Mouse (Mus musculus): Measurements from ENCODE around the gene Myo19. TPM values are rescaled to one million over a fixed set of nuclear protein-coding genes. Genes with fewer than 3 reads are reported as not detected.

The Myo19 gene
- polyA plus RNA-seq, 1 experiment from 2014 or later, result 7.2 TPM

- Histone ChIP-seq H3K36me3 (replicated peaks) (peaks cover 29% of the 10 kb centered on the region; the same call in 1 of the 2 replicates), H3K4me3 (no peak overlapping the region), H3K4me1 (no peaks in the 10 kb centered on the region), H3K27ac (no peak overlapping the region), H3K4me2 (no peak overlapping the region), H3K9ac (no peak overlapping the region), H3K27me3 (replicated peaks) (no peaks in the 10 kb centered on the region), H3K9me3 (no peaks in the 10 kb centered on the region)
- ATAC-seq (replicated peaks), result no peak
- WGBS, result 97% methylated on average over 2 of the region's 2 CpGs
Observed at GRCm38 (mm10) chr11:84889492-84889891, 9.5 kb downstream of the Myo19 start.

DNA sequence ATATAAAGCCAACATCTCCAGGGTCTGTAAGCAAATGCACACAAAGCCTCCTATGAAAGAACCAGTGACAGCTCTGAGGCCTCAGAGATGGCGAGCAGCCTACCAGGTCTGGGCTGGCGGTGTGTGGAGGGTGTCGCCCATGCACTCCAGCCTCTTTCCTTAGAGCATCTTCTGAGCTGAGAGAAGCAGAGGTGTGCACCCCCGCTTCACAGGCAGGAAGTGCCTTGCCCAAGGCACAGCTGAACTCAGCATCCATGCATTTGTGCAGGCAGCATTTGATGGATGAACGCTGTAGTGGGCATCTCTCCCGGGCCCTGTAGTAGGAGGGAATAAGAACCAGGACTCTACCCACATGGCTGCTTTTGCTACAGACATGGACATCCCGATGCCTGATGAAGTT is 11.8 kb downstream of the Myo19 start:
- Histone ChIP-seq H3K9ac (no peak overlapping the region), H3K9me3 (no peaks in the 10 kb centered on the region), H3K4me3 (no peak overlapping the region), H3K27me3 (replicated peaks) (no peaks in the 10 kb centered on the region), H3K4me1 (no peaks in the 10 kb centered on the region), H3K4me2 (no peak overlapping the region), H3K36me3 (replicated peaks) (peaks cover 38% of the 10 kb centered on the region), H3K27ac (no peak overlapping the region)
- ATAC-seq (replicated peaks), result no peak
- 92% methylated on average over 7 of the region's 7 CpGs for WGBS

- Histone ChIP-seq H3K9ac (no peak overlapping the region), H3K27me3 (replicated peaks) (no peaks in the 10 kb centered on the region), H3K27ac (no peak overlapping the region), H3K9me3 (no peaks in the 10 kb centered on the region), H3K4me1 (no peaks in the 10 kb centered on the region), H3K4me3 (no peak overlapping the region), H3K4me2 (no peak overlapping the region), H3K36me3 (replicated peaks) (peaks cover 34% of the 10 kb centered on the region)
- ATAC-seq (replicated peaks), result no peak
- WGBS, result 90% methylated on average over 15 of the region's 15 CpGs
Observed at GRCm38 (mm10) chr11:84893113-84893512, 13.2 kb downstream of the Myo19 start.

- Histone ChIP-seq H3K9me3 (no peaks in the 10 kb centered on the region), H3K4me3 (no peak overlapping the region), H3K4me2 (no peak overlapping the region), H3K27me3 (replicated peaks) (no peaks in the 10 kb centered on the region), H3K4me1 (no peaks in the 10 kb centered on the region), H3K36me3 (replicated peaks) (peaks cover 59% of the 10 kb centered on the region), H3K9ac (no peak overlapping the region), H3K27ac (no peak overlapping the region)
- no peak for ATAC-seq (replicated peaks)
- 88% methylated on average over 9 of the region's 9 CpGs for WGBS
Observed at GRCm38 (mm10) chr11:84904597-84905144, 24.7 kb downstream of the Myo19 start.

- H3K27ac ChIP-seq, result no peak overlapping the region
- H3K4me2 ChIP-seq, result no peak overlapping the region
- H3K36me3 ChIP-seq (replicated peaks), result peaks cover 61% of the 10 kb centered on the region
- 81% methylated on average over 3 of the region's 3 CpGs for WGBS
- no peaks in the 10 kb centered on the region for H3K4me1 ChIP-seq
- no peaks in the 10 kb centered on the region for H3K27me3 ChIP-seq (replicated peaks)
- no peak overlapping the region for H3K9ac ChIP-seq
- no peaks in the 10 kb centered on the region for H3K9me3 ChIP-seq
- ATAC-seq (replicated peaks), result no peak
- H3K4me3 ChIP-seq, result no peak overlapping the region
Observed at GRCm38 (mm10) chr11:84907081-84907480, 27.1 kb downstream of the Myo19 start.

DNA sequence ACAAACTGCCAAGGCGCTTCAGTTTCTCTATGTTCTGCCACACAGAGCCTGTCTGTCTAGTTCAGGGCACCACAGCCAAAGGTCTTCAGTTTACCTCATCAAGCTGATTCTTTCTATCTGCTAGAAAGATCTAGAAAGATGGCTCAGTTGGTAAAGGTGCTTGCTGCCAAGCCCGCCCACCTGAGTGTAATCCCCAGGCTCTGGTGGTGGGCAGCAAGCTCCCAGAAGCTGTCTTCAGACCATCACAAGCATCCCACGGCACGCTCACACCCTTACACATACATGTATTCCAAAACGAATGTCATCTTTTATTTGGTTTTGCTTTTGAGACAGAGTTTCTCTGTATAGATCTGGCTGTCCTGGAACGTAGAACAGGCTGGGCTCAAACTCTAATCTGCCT is 28.5 kb downstream of the Myo19 start:
- no peak overlapping the region for H3K4me3 ChIP-seq
- H3K36me3 ChIP-seq (replicated peaks), result peaks cover 56% of the 10 kb centered on the region
- WGBS, result 94% methylated on average over 6 of the region's 6 CpGs
- no peak overlapping the region for H3K9ac ChIP-seq
- H3K4me2 ChIP-seq, result no peak overlapping the region
- no peaks in the 10 kb centered on the region for H3K9me3 ChIP-seq
- no peaks in the 10 kb centered on the region for H3K4me1 ChIP-seq
- H3K27ac ChIP-seq, result no peak overlapping the region
- H3K27me3 ChIP-seq (replicated peaks), result no peaks in the 10 kb centered on the region
- ATAC-seq (replicated peaks), result no peak

DNA sequence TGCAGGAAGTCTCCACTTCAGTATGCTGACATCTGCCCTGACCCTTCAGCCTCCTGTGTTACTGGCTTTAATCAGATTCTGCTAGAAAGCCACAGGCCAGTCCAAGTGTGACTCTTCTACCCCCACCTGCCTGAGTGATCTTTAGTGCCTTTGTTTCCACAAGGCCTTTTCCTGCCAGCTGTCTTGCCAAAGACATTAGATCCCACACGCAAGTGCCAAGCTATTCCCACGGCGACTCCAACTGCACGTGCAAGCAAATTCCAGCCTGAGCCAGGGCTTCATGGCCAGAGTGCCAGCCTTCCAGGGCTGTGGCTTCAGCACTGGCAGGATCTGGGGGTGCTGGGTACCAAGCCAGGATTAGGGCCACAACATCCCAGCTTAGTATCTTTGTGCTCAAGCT is 30.5 kb downstream of the Myo19 start:
- Histone ChIP-seq H3K4me1 (peaks cover 14% of the 10 kb centered on the region), H3K9ac (no peak overlapping the region), H3K4me2 (no peak overlapping the region), H3K27ac (no peak overlapping the region), H3K36me3 (replicated peaks) (peaks cover 50% of the 10 kb centered on the region), H3K9me3 (no peaks in the 10 kb centered on the region), H3K4me3 (no peak overlapping the region), H3K27me3 (replicated peaks) (no peaks in the 10 kb centered on the region)
- WGBS, result 87% methylated on average over 4 of the region's 4 CpGs
- ATAC-seq (replicated peaks), result no peak

GRCm38 (mm10) chr11:84914673-84915072 is 34.7 kb downstream of the Myo19 start:
- H3K4me1 ChIP-seq, result peaks cover 23% of the 10 kb centered on the region
- 0 out of 2 replicates have a peak overlapping the region, but pooled peaks have one; percentile 86 for H3K4me2 ChIP-seq
- 78% methylated on average over 5 of the region's 5 CpGs for WGBS
- H3K27me3 ChIP-seq (replicated peaks), result no peaks in the 10 kb centered on the region
- H3K27ac ChIP-seq, result no peak overlapping the region
- no peaks in the 10 kb centered on the region for H3K9me3 ChIP-seq
- no peak overlapping the region for H3K9ac ChIP-seq
- ATAC-seq (replicated peaks), result no peak
- no peak overlapping the region for H3K4me3 ChIP-seq
- peaks cover 26% of the 10 kb centered on the region for H3K36me3 ChIP-seq (replicated peaks)

- Histone ChIP-seq H3K27me3 (replicated peaks) (no peaks in the 10 kb centered on the region), H3K36me3 (replicated peaks) (peaks cover 14% of the 10 kb centered on the region), H3K4me3 (peak within 1 kb of the TSS; percentile 88), H3K9me3 (no peaks in the 10 kb centered on the region), H3K4me1 (peaks cover 23% of the 10 kb centered on the region), H3K4me2 (peak within 1 kb of the TSS; percentile 86), H3K9ac (peak within 1 kb of the TSS; percentile 86), H3K27ac (peak within 1 kb of the TSS; percentile 67)
- peak; percentile 94 for ATAC-seq (replicated peaks)
- WGBS, result 4% methylated on average over 34 of the region's 34 CpGs
Observed at GRCm38 (mm10) chr11:84916053-84916702, 36.2 kb downstream of the Myo19 start, which contains the start of gene Znhit3. Znhit3 (minus strand) TSS chr11:84916366.

DNA sequence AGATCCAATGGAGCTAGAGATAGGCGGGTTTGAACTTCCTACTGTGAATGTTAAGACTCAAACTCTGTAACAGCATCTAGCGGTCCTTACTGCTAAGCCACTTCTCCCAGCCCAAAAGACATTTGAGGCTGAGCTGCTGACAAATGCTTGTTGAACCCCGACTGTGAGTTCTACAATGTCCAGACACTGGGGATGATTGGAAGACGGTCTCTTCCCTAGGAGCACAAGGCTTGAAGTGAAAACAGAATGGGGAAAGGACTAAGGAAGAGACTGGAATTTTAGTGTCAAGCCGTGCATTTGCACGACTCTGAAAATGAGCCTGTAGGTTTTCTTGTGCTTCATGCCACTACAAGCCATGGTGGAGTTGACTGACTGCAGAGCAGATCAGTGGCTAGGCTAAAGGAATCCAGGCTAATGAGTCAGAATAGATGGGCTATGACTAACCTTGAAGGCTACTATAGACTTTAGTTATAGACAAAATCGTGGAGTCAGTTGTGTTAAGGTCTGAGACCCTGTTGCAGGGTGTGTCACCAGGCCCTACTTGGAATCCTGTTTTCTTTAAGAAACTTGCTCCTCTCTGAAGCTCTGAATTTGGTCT is 36.9 kb downstream of the Myo19 start:
- Histone ChIP-seq H3K27me3 (replicated peaks) (no peaks in the 10 kb centered on the region), H3K27ac (peak overlapping the region; percentile 61; the same call in 1 of the 2 replicates), H3K36me3 (replicated peaks) (peaks cover 10% of the 10 kb centered on the region), H3K4me3 (peak overlapping the region; percentile 88), H3K9ac (peak overlapping the region; percentile 49), H3K9me3 (no peaks in the 10 kb centered on the region), H3K4me2 (peak overlapping the region; percentile 86), H3K4me1 (peaks cover 23% of the 10 kb centered on the region)
- ATAC-seq (replicated peaks), result no peak
- 58% methylated on average over 7 of the region's 7 CpGs for WGBS

GRCm38 (mm10) chr11:84918425-84918824 is 38.5 kb downstream of the Myo19 start:
- Histone ChIP-seq H3K36me3 (replicated peaks) (no peaks in the 10 kb centered on the region; the same call in 1 of the 2 replicates), H3K4me1 (peaks cover 23% of the 10 kb centered on the region), H3K27me3 (replicated peaks) (no peaks in the 10 kb centered on the region), H3K4me3 (no peak overlapping the region), H3K9ac (no peak overlapping the region), H3K27ac (no peak overlapping the region), H3K9me3 (no peaks in the 10 kb centered on the region), H3K4me2 (peak overlapping the region; percentile 31)
- WGBS, result 4% methylated on average over 16 of the region's 16 CpGs
- peak; percentile 69; the same call in 1 of the 2 replicates for ATAC-seq (replicated peaks)

DNA sequence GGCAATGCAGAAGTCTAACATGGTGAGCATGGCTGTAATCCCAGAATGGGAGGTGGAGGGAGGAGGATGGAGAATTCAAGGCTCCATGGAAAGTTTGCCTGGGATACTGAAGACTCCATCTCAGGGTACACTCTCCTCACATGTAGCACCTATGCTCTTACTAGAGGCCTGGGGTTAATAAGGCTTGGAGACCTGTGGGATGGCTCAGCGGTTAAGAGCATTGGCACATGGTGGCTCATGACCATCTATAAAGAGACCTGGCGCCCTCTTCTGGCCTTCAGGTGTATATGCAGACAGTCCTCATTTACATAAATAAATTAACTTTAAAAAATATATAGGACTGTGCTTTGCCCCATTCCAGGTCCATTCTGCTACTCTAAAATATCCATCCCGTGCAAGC is 39.3 kb downstream of the Myo19 start:
- Histone ChIP-seq H3K27me3 (replicated peaks) (no peaks in the 10 kb centered on the region), H3K4me3 (no peak overlapping the region), H3K27ac (no peak overlapping the region), H3K36me3 (replicated peaks) (no peaks in the 10 kb centered on the region), H3K9me3 (no peaks in the 10 kb centered on the region), H3K4me1 (peaks cover 21% of the 10 kb centered on the region), H3K4me2 (no peak overlapping the region), H3K9ac (no peak overlapping the region)
- WGBS, result 36% methylated on average over 3 of the region's 3 CpGs
- no peak for ATAC-seq (replicated peaks)

Data from midbrain, embryonic 15.5 days (tissue).